Mouse (Mus musculus) embryonic fibroblast, embryonic 13.5 days (primary cell): ENCODE data around the gene Spata13.

Source experiments
- CTCF ChIP-seq: IDR thresholded peaks from 2 replicates; pipeline ENCODE4 v1.5.1; 2011; ENCODE audit warnings: mild to moderate bottlenecking, control low read depth, low read length, moderate library complexity, borderline replicate concordance; ENCODE audit not compliant: insufficient read depth
- POLR2A ChIP-seq: IDR thresholded peaks from 2 replicates; pipeline ENCODE4 v1.6.1; 2011; ENCODE audit warnings: low read depth, mild to moderate bottlenecking, control low read depth, low read length, moderate library complexity

DNA sequence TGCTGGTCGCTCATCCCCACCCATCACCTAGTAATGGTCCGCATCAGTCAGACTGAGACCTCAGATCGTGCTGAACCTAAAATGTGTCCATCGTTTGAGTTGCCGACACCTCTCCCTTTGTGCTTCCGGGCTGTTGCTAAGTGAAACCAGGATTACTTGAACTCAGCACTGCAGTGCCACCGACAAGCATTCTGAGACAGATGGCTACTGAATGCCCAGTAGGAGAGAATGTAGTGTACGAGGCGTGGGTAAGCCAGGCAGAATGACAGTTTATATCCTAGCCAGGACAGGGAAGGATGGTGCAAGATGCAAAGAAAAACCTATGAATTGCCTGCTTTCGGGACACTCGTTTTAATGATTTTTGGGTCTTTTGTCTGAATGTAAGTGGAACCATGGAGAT, 52.9 kb downstream of the Spata13 start:
- TF ChIP-seq CTCF: no peak
- TF ChIP-seq POLR2A: no peak
